Comparison of ENCODE assay signal across 1 mouse cellular context in the genomic region with DNA sequence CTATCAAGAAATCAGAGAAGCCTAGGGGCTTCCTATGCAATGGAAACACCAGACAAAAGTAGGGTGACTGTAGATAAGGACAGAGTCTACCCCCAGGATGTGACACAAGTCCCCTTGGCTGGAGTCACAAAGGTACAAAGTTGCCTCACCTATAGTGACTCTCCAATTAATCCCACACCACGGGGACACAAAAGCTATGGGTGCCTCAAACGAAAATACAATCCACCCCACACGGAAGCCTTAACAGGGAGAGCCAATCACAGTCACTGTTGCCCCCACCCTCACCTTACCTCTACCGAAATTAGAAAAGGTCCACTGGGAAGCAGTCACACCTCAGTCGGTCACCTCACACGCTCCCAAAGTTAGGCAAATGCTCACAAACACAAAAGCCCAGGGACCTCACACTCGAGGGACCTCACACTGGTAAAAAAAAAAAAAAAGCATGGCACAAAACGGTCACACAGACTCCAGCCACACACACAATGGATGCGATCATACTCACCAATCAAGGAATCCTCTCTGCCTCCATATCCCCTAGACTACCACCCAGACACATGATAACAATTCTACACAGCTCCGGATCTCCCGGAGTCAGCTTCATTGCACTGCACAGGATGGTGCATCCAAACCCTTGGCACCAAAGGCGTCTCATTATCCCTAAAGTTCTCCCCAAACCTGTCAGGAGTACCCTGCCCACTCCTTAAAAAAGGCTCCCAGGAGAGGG.
TF ChIP-seq lines count a peak whose summit lies in the region.

No protein-coding gene starts in this region.

TF ChIP-seq in ES-E14, 5 proteins besides CTCF, POLR2A, EP300 and RAD21:
- no peak for TF ChIP-seq CHD2 (IDR thresholded peaks at IDR 0.05; ENCODE audit: low read depth, low read length)
- no peak for TF ChIP-seq ZC3H11A (IDR thresholded peaks at IDR 0.05; ENCODE audit: borderline replicate concordance, low read depth, low read length)
- TF ChIP-seq MAFK (IDR thresholded peaks at IDR 0.05; ENCODE audit: insufficient read depth, low read depth, low read length), result no peak
- no peak for TF ChIP-seq ZNF384 (IDR thresholded peaks at IDR 0.05; ENCODE audit: low read depth, low read length)
- TF ChIP-seq HCFC1 (IDR thresholded peaks at IDR 0.05; ENCODE audit: borderline replicate concordance, insufficient read depth, low read length), result no peak
